Mouse (Mus musculus): ENCODE data around the gene Pigs.

Pigs gene

GRCm38 (mm10) chr11:78327634-78328511 lies at the start of gene Pigs:
Pigs (plus strand) TSS chr11:78328415.
- DNase-seq: peak; percentile 98

- DNase-seq: no peak
Observed at GRCm38 (mm10) chr11:78278853-78279252, 49.4 kb upstream of the Pigs start.

GRCm38 (mm10) chr11:78279586-78279985 lies 48.6 kb upstream of the Pigs start:
- DNase-seq: no peak

GRCm38 (mm10) chr11:78289146-78289763 lies 39.0 kb upstream of the Pigs start:
- DNase-seq: no peak

GRCm38 (mm10) chr11:78290654-78291053 lies 37.6 kb upstream of the Pigs start, which contains the start of gene BC030499:
BC030499 (plus strand) TSS chr11:78290841.
- no peak for DNase-seq

DNA sequence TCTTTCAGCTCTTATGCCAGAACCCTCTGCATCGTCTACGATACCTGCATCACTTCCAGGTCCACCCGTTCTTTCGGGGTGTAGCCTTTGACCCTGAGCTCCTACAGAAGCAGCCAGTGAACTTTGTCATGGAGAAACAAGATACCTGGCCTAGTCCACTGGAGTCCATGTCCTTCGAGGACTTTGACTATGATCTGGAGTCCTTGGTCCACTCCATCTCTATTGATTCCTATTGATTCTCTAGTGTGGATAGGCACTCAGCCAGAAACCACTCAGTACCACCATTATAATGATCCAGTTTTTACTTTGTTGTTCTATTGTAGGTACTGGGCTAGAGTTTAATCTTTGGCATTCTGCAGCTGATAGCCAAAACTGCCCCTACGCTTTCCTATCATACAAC lies 33.6 kb upstream of the Pigs start:
- DNase-seq: no peak

DNA sequence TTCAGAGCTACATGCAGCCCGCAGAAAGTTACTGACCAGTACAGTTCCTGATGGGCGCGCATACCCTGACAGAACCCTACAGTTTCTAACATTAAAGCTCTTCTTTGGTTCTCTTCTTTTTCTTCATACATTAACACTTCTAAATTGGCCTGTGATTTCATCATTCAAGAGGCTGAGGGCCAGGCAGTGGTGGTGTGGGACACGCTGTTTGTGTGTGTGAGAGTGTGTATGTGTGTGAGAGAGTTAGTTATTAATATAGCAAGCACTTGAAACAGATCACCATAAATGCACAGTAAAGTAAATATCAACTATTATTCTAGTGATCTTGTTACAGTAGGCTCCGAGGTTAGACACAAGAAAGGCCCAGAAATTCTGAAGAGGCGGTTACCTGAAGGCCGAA lies 27.3 kb upstream of the Pigs start:
- DNase-seq: no peak

DNA sequence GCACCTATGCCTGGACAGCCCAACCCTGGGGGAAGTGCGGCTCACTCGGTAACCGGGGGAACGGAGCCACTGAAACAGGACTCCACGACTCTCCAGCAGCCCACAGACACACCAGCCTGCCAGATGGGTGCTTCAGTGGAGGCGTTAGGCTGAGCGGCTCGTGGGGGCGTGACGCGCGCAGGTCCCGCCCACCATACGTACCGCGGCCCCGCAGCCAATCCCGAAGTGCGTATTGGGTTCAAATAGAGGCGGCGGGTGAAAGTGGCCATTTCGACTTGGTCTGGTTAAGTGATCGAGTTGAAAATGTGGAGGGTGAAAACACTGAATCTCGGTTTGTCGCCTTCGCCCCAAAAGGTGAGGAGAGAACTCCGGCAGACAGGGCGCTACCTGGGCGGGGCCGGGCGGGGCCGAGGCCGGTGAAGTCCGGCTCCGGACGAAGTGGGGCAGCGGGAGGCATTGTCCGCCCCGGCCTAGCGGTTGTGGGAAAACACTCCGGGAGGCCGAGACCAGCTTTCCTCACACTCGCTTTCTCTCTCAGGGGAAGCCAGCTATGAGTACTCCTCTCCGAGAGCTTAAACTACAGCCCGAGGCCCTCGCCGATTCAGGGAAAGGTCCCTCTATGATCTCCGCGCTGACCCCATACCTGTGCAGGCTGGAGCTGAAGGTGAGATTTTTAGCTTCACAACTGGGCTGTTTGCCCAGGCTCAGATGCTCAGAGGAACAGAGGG lies 26.7 kb upstream of the Pigs start, which contains the start of gene Spag5:
TSS of gene Spag5 (plus strand) at position 173 of the 728 bp plus-strand sequence.
- DNase-seq: peak; percentile 90

DNA sequence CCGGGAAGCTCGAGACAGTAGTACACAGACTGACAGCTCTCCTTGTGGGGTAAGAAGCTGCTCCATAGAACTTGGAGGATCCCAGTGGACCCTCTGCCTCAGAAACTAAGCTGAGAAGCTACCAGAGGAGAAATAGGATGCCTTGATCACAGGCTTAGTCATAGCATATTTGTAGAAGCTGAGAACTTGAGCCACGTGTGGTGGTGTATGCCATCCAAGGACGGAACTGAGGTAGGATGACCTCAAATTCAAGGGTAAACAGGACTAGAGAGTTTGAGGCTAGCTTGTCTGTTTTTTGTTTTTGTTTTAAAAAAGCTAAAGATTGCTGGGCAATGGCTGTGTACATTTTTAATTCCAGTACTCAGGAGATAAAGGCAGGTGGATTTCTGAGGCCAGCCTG lies 22.9 kb upstream of the Pigs start:
- no peak for DNase-seq

DNA sequence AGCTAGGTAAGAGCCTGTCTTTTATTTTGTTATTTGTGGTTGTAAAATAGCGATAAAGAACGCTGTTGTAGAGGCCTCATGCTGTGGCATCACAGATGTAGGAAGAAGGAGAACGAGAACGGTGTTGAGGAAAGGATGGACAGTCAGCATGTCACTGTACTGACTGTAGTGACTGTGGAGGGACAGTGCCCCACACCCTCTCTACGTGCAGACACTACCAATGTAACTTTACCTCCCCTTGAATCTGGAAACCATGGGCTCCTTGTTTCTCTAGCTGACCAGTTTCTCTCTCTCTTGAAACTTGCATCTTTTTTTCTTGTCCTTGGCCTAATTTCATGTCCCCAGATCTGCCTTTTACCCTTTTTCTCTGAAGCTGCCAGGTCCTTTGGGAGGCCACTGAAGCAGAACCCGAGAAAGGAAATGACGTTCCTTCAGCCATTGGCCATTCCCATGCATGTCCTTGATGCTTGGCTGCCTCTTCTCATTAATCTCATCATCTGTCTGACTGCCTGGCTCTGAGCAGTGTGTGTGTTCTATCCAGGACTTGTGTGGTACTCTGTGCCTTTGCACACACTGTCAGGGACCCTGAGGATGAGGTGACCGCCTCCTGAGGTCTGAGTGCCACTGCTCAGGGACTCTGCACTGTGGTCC lies 17.2 kb upstream of the Pigs start:
- no peak for DNase-seq

DNA sequence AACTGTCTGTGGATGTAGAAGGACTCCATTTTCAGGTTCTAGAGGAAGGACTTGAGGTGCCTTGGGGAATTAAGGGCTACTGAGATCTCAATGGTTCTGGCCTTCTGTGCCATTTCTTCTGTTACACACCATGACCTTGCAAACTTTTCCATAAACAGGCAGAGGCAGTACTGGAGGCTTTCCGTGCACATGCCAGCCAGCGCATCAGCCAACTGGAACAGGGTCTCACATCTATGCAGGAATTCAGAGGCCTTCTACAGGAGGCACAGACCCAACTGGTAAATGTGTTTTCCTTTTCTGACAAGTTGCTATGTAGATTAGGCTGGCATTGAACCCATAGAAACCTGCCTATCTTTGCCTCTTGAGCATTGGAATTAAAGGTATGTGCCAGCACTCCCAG lies 14.6 kb upstream of the Pigs start:
- DNase-seq: no peak

GRCm38 (mm10) chr11:78318411-78318810 lies 9.8 kb upstream of the Pigs start:
- no peak for DNase-seq

DNA sequence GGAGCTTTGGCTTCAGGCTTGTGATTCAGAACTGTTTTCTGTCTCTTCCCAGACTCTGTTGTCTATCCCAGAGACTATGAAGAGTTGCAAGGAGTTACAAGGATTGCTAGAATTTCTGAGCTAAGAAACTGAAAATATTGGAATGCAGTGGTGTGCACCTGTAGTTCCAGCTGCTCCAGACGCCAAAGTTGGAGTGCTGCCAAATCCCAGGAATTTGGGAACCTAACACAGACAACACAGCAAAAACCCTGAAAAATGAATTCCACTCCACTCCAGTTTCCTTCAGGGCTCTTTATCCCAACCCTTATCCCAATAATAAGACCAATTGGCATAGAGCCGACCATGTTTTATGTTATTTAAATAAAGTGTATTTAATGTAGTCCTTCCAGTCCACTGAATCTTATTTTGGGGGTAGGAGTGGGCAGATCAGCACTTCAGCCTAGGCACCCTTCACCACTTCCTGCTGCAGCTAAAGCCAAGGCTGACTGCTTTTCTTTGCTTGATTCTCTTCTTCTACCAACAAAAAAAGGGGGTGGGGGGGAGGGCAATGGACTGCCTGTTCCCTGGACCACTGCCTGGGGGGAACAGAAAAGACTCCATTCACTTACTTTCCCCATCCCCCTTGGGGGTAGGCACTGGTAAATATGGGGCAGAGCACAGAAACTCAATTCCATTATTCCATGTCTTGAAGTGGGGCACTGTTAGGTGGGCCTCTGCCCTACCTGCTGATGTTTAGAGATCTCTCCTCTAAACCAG lies 6.0 kb upstream of the Pigs start:
- no peak for DNase-seq

DNA sequence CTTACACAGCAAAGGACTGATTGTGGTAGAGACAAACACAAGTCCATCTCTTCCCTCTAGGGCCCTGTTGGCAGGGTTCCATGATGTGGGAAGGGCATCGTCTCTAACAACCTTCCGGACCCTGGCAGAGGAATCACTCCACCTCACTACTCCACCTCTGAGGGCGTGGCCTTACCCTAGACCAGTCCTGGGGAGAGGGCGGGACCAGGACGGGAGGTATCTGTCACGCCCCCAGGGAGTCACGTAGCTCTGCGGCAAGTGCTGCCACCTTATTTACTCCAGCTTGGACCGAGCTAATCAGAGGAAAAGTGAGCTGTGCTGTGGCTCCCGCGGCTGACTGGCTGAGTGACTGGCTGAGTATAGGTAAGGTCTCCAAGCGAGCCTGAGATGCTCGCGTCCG lies 5.4 kb upstream of the Pigs start, which contains the start of gene Aldoc:
TSS of gene Aldoc (plus strand) at position 109 of the 400 bp plus-strand sequence.
- peak; percentile 79 for DNase-seq

DNA sequence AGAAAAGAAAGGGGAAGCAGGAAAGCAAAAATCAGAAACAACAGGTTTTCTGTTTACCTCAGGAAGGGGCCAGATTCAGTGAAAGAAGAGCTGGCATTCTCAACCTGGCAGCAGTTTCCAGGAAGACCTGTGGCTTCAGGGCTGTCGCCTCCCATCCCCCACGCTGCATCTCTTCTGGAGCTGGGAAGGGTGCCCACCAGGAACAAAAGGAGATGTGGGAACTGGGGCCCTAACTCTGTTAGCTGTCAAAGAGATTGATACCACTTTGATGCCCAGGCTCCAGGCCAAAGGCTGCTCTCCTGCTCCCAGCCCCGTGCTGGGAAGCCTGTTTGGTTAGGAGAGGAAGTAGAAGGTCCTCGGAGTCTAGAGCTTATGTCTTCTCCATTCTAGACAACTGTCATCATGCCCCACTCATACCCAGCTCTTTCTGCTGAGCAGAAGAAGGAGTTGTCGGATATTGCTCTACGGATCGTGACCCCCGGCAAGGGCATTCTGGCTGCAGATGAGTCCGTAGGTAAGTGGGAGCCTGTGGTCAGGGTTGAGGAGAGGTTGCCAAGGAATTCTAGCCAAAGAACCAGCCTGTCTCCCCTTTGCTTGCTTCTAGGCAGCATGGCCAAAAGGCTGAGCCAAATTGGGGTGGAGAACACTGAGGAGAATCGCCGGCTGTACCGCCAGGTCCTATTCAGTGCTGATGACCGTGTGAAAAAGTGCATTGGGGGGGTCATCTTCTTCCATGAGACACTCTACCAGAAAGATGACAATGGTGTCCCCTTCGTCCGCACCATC lies 4.0 kb upstream of the Pigs start:
- DNase-seq: no peak

GRCm38 (mm10) chr11:78324965-78325364 lies 3.2 kb upstream of the Pigs start:
- no peak for DNase-seq

DNA sequence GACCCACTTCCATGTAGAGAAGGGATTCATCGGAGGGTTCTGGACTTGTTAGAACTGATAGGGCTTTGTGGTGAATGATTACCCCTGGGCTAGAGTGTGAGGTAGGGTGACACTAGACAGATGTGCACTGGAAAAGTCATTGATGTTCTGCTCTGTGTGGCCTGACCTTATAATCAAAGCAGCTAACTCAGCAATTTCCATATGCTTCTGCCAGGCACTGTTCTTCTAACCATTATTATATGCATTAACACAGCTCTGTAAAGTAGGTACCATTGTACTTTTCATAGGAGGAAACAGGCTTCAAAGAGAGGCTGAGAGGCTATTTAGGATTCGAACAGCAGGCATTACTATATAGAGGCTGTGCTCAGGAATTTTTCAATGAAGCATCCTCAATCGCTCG lies 1.0 kb upstream of the Pigs start:
- DNase-seq: no peak

DNA sequence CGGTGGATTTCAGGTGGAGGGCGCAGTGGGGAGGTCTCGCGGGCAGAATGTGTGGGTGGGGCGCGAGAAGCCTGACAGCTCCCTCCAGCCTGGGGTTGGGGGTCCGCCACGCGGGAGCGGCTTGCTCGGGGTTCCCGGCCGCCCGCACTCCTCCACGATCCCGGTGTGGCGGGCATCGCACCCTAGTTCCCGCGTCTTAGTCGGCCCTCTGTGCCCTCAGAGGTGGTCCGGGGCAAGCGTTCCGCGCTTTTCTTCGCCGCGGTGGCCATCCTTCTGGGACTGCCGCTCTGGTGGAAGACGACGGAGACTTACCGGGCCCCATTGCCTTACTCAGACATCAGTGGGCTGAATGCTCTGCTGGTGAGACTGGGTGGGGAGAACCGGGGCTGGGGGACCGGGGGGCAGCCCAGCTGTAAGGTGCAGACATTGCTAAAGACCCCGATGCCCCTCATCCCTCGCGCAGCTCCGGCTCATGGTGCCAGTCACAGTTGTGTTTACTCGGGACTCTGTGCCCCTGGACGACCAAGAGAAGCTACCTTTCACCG lies 369 bp downstream of the Pigs start:
- no peak for DNase-seq

GRCm38 (mm10) chr11:78332676-78333075 lies 4.5 kb downstream of the Pigs start:
- DNase-seq: no peak

DNA sequence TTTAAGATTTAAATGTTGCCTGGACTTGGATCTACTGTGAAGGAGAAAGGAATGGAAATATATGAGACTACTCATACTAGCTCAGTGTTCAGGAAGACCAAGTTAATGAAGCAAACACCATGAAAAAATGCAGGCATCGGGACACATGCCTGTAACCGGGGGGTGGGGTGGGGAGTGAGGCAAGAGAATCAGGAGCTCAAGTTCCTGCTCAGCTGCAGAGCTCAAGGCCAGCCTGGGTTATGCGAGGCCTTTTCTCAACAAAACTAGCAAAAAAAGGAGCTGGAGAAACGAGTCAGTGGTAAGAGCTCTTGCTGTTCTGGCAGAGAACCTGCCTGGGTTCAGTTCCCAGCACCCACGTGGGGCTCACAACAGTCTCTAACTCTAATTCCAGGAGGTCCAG lies 5.8 kb downstream of the Pigs start:
- no peak for DNase-seq

- no peak for DNase-seq
Observed at GRCm38 (mm10) chr11:78337040-78337439, 8.8 kb downstream of the Pigs start.

Data from lung, postnatal 14 days (tissue).